Mouse (Mus musculus) midbrain, embryonic 11.5 days (tissue): ENCODE measurements around the gene Efr3b. TPM values are rescaled to one million over a fixed set of nuclear protein-coding genes. Genes with fewer than 3 reads are reported as not detected.

Experiments used
- ATAC-seq: fragments of 200-750 bp; cut with Nextera tagmentation; 2 replicates; pipeline ENCODE4 v1.8.0; 2017; ENCODE audit warnings: moderate TSS enrichment, moderate library complexity; ENCODE audit not compliant: low FRiP score
- DNase-seq: peaks from one replicate; pipeline ENCODE4 v3.0.0; 2015; ENCODE audit warnings: low spot score; ENCODE audit errors: missing footprints
- H3K27ac ChIP-seq: fragments of 300-500 bp; sonication (generic); 2 replicates; pipeline ENCODE4 v1.5.1; 2014; ENCODE audit warnings: low read depth, low read length
- H3K27me3 ChIP-seq: fragments of 300-500 bp; sonication (generic); 2 replicates; pipeline ENCODE4 v1.6.1; 2014; ENCODE audit warnings: mild to moderate bottlenecking, low read length, moderate library complexity, mixed read lengths; ENCODE audit not compliant: control insufficient read depth, insufficient read depth
- H3K36me3 ChIP-seq: fragments of 300-500 bp; sonication (generic); 2 replicates; pipeline ENCODE4 v1.6.1; 2014; ENCODE audit warnings: mild to moderate bottlenecking, low read length, moderate library complexity, mixed read lengths; ENCODE audit not compliant: control insufficient read depth, insufficient read depth
- H3K4me1 ChIP-seq: fragments of 300-500 bp; sonication (generic); 2 replicates; pipeline ENCODE4 v1.6.1; 2014; ENCODE audit warnings: low read length; ENCODE audit not compliant: control insufficient read depth, insufficient read depth
- H3K4me2 ChIP-seq: fragments of 300-500 bp; sonication (generic); 2 replicates; pipeline ENCODE4 v1.6.1; 2014; ENCODE audit warnings: mild to moderate bottlenecking, moderate library complexity
- H3K4me3 ChIP-seq: fragments of 300-500 bp; sonication (generic); 2 replicates; pipeline ENCODE4 v1.5.1; 2014; ENCODE audit warnings: low read depth, low read length
- H3K9ac ChIP-seq: fragments of 300-500 bp; sonication (generic); 2 replicates; pipeline ENCODE4 v1.6.1; 2014; ENCODE audit warnings: low read length
- H3K9me3 ChIP-seq: fragments of 300-500 bp; sonication (generic); 2 replicates; pipeline ENCODE4 v1.6.1; 2016; ENCODE audit warnings: low read length; ENCODE audit not compliant: control insufficient read depth
- WGBS: fragments of 180-500 bp; shearing (Covaris S2); extraction: QIAGEN DNeasy Blood & Tissue Kit; methylation state at CpG from one replicate; pipeline ENCODE4 v1.1.7; 2014; 5-methylcytosine and 5-hydroxymethylcytosine counted together
- polyA plus RNA-seq: library from polyadenylated mRNA; unstranded; fragments of >200 nt; fragmentation: Nextera tagmentation; extraction: Ambion mirVana; gene quantifications from 2 replicates; pipeline ENCODE4 v1.2.1, GENCODE M21; 2014

The Efr3b gene
- 11.4 and 11.7 TPM in 2 replicates for polyA plus RNA-seq

DNA sequence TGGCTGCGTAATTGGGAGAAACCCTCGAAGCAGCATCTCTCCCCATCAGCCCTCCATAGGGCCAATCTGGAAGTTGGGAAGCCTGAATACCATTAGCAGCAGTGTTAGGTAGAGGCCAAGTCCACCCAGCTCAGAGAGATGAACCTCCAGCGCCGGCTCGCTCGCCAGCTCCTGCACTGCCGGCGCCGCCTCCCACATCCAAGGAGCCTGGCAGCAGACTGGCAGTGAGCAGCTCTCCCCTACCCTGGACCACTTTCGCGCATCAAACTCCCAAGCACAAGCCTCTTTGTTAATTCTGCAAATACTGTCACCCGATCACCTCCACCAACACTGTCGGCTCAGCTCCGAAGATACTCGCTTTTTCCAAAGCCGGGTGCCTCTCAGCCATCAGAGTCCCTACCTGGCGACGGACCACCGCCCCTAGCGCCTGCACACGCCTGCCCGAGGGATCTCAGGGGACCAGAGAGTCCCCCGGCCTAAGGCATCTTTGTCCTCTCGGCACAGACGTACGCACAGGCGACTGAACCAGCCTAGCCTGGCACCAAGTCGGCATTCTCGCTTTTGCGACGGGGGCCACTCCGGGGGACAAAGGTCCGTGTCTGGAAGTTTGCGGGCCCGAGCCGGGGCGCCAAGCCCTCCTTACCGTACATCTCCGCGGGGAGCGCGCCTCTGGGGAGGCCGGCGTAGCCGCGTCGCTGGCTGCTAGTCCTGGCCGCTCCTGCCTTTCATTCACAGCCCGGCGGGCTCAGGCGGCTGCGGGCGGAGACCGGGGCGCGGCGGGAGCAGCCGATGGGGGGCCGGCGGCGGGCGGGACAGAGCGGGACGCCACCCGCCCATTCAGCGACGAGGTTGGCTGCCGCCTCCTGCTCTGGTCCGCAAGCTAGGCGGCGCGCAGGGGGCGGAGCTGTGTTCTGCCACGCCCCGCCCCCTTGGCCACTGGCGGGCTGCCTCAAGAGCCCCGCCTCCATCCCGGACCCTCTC, at the start of gene Efr3b:
Efr3b (minus strand) TSS at position 855 of the 981 bp plus-strand sequence.
- Histone ChIP-seq H3K9me3 (no peaks in the 10 kb centered on the region), H3K9ac (peak within 1 kb of the TSS; percentile 91), H3K4me2 (peak within 1 kb of the TSS; percentile 81), H3K27ac (no peak within 1 kb of the TSS), H3K36me3 (no peaks in the 10 kb centered on the region), H3K4me1 (peaks cover 12% of the 10 kb centered on the region), H3K4me3 (peak within 1 kb of the TSS; percentile 82), H3K27me3 (peaks cover 4% of the 10 kb centered on the region; the same call in 1 of the 2 replicates)
- DNase-seq: peak; percentile 98
- ATAC-seq: peak; percentile 97
- WGBS: under 1% methylated on average over 69 of the region's 78 CpGs

GRCm38 (mm10) chr12:4083441-4083840, 44.7 kb upstream of the Efr3b start:
- Histone ChIP-seq H3K9me3 (no peaks in the 10 kb centered on the region), H3K9ac (peak overlapping the region; percentile 85; the same call in 1 of the 2 replicates), H3K36me3 (peaks cover 9% of the 10 kb centered on the region; the same call in 1 of the 2 replicates), H3K4me2 (peak overlapping the region; percentile 60), H3K4me1 (peaks cover 5% of the 10 kb centered on the region), H3K27me3 (no peaks in the 10 kb centered on the region), H3K4me3 (peak overlapping the region; percentile 52; the same call in 1 of the 2 replicates), H3K27ac (no peak overlapping the region)
- ATAC-seq: no peak
- WGBS: 76% methylated on average over 8 of the region's 8 CpGs
- peak; percentile 84 for DNase-seq

DNA sequence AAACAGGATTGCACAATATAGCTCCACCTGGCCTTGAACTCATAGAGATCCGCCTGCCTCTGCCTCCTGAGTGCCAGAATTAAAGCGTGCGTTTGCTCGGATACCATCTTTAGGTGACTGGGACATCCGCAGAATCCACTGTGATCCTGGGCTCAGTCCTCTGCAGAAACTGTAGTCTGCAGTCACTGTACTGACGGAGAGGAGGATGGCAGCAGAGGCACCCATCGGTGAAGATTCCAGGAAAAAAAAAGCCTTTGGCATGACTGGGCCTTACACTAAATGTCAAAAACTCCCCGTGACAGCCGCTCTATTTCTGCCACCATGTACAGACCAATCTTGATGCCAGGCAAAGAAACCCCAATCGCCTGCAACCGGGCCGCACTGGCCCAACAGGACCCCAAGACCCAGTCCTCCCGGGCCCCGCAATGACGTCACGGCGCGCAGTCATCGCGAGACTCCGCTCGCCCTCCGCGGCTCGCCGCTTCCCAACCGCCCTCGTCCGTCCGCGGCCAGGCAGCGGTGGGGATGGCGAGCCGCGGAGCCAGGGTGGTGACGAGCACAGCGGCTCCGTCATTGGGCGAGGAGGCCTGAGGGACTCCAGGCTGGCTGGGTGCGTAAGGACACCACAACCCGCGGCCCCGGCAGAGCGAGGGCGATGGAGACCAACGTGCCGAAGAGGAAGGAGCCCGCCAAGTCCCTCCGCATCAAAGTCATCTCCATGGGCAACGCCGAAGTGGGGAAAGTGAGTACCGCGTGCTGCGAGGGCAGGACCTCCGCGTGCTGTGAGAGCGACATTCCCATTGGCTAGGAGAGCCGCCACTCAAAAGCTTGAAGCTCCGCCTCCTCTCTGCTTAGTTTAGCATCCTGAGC, 43.7 kb upstream of the Efr3b start, which contains the start of gene Dnajc27:
Dnajc27 (plus strand) TSS at position 452 of the 870 bp plus-strand sequence.
- Histone ChIP-seq H3K27me3 (no peaks in the 10 kb centered on the region), H3K27ac (peak within 1 kb of the TSS; percentile 95), H3K9me3 (no peaks in the 10 kb centered on the region), H3K9ac (peak within 1 kb of the TSS; percentile 85), H3K4me1 (peaks cover 5% of the 10 kb centered on the region), H3K36me3 (peaks cover 7% of the 10 kb centered on the region; the same call in 1 of the 2 replicates), H3K4me2 (peak within 1 kb of the TSS; percentile 60), H3K4me3 (peak within 1 kb of the TSS; percentile 52)
- WGBS: 5% methylated on average over 59 of the region's 59 CpGs
- DNase-seq (peak; percentile 100), ATAC-seq (peak; percentile 97)

GRCm38 (mm10) chr12:4080311-4080710, 41.6 kb upstream of the Efr3b start:
- H3K4me3 ChIP-seq: no peak overlapping the region
- H3K27ac ChIP-seq: no peak overlapping the region
- no peaks in the 10 kb centered on the region for H3K27me3 ChIP-seq
- ATAC-seq: no peak
- H3K4me1 ChIP-seq: peaks cover 5% of the 10 kb centered on the region
- no peak overlapping the region for H3K9ac ChIP-seq
- WGBS: 0% methylated on average over 2 of the region's 2 CpGs
- H3K4me2 ChIP-seq: no peak overlapping the region
- DNase-seq: peak; percentile 99
- H3K36me3 ChIP-seq: no peaks in the 10 kb centered on the region
- H3K9me3 ChIP-seq: no peaks in the 10 kb centered on the region

- H3K4me2 ChIP-seq: no peak overlapping the region
- no peaks in the 10 kb centered on the region for H3K36me3 ChIP-seq
- H3K9me3 ChIP-seq: no peaks in the 10 kb centered on the region
- H3K4me3 ChIP-seq: no peak overlapping the region
- peak; percentile 69 for DNase-seq
- no peaks in the 10 kb centered on the region for H3K27me3 ChIP-seq
- WGBS: 78% methylated on average over 1 of the region's 1 CpGs
- no peak overlapping the region for H3K27ac ChIP-seq
- ATAC-seq: no peak
- no peak overlapping the region for H3K9ac ChIP-seq
- H3K4me1 ChIP-seq: no peaks in the 10 kb centered on the region; the same call in 1 of the 2 replicates
Measured at GRCm38 (mm10) chr12:4078069-4078468, 39.4 kb upstream of the Efr3b start.

DNA sequence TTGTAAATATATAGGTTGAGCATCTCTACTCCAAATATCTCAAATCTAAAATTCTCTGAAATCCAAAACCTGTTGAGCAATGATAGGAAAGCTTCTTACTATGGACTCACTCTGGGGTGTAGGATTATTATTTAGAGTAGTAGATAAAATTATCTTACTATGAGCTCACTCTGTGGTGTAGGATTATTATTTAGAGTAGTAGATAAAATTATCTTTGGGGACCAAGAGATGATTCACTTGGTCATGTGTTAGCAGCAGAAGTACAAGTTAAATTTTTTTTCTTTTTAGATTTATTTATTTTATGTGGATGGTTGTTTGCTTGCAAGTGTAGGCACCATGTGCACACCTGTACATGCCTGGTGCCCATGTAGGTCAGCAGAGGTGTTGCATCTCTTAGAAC, 37.7 kb upstream of the Efr3b start:
- no peak overlapping the region for H3K4me3 ChIP-seq
- H3K9me3 ChIP-seq: no peaks in the 10 kb centered on the region
- no peak overlapping the region for H3K4me2 ChIP-seq
- no peaks in the 10 kb centered on the region for H3K36me3 ChIP-seq
- ATAC-seq: no peak
- H3K27ac ChIP-seq: no peak overlapping the region
- no peaks in the 10 kb centered on the region for H3K27me3 ChIP-seq
- H3K9ac ChIP-seq: no peak overlapping the region
- no peak for DNase-seq
- H3K4me1 ChIP-seq: no peaks in the 10 kb centered on the region

DNA sequence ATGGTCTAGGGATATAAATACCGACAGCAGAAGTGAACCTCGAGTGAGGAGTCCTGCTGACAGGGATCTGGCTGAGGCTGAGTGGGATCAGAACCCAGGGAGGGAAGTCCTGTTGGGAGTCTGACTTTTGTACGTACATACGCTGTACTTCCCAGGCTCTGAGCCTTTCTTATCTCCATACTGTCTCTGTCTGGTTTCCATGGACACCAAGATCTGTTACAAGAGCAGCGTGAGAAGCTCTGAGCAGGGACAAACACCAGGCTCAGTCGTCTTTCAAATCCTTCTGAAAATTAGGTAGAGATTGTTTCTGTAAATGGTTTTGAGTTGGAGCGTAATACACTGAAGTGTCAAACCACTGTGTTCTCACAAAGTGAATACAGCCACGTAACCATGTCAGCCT, 36.7 kb upstream of the Efr3b start:
- WGBS: 69% methylated on average over 8 of the region's 8 CpGs
- ATAC-seq: no peak

DNA sequence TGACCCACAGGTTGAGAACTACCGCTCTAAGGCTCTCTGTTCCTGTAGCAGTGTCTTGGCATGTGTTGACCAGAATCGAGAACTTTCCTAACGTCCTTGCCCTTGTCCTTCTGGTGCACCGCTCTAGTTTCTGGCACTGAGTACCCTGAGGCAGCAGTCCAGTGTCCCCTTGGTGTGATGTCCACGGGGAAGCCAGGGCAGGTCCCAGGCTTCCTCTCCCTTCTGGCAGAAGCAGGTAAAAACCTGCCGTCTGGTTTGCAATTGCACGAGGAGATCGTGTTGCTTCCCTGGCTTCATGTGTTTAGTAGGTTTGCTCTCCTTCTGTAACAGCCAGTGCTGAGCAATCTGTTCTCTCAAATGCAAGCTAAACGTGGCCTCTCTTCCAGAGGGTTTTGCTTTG, 33.0 kb upstream of the Efr3b start:
- 84% methylated on average over 9 of the region's 9 CpGs for WGBS
- H3K27ac ChIP-seq: no peak overlapping the region
- H3K27me3 ChIP-seq: no peaks in the 10 kb centered on the region
- DNase-seq: no peak
- no peaks in the 10 kb centered on the region for H3K36me3 ChIP-seq
- ATAC-seq: no peak
- H3K4me3 ChIP-seq: no peak overlapping the region
- no peaks in the 10 kb centered on the region for H3K9me3 ChIP-seq
- no peak overlapping the region for H3K4me2 ChIP-seq
- H3K4me1 ChIP-seq: no peaks in the 10 kb centered on the region
- no peak overlapping the region for H3K9ac ChIP-seq

More for the DNA sequence above, 36.7 kb upstream of the Efr3b start:
- no peaks in the 10 kb centered on the region for H3K4me1 ChIP-seq
- no peaks in the 10 kb centered on the region for H3K27me3 ChIP-seq
- no peak for DNase-seq
- no peak overlapping the region for H3K4me2 ChIP-seq
- no peak overlapping the region for H3K27ac ChIP-seq
- no peaks in the 10 kb centered on the region for H3K9me3 ChIP-seq
- no peak overlapping the region for H3K9ac ChIP-seq
- no peak overlapping the region for H3K4me3 ChIP-seq
- H3K36me3 ChIP-seq: no peaks in the 10 kb centered on the region
